Mouse (Mus musculus) spleen, adult 2 months (tissue): ENCODE measurements around the gene Cnih2.

Source experiments
- CTCF ChIP-seq: fragments of 200-500 bp; IDR thresholded peaks from 2 replicates; pipeline ENCODE4 v1.5.1; 2011; ENCODE audit warnings: mild to moderate bottlenecking, inconsistent platforms; ENCODE audit not compliant: insufficient read depth, insufficient read length, insufficient replicate concordance; ENCODE audit errors: extremely low read depth
- POLR2A ChIP-seq: fragments of 200-500 bp; IDR thresholded peaks from 2 replicates; pipeline ENCODE4 v1.6.1; 2011; ENCODE audit warnings: low read depth, low read length, inconsistent platforms

GRCm38 (mm10) chr19:5079279-5079678, 19.0 kb downstream of the Cnih2 start:
- TF ChIP-seq CTCF, result no peak
- no peak for TF ChIP-seq POLR2A
